Mouse (Mus musculus) thymus, postnatal 4 days (tissue): ENCODE measurements around the gene Abca12.

Experiments
- DNase-seq: peaks from one replicate; pipeline ENCODE4 v3.0.0; 2021

The Abca12 gene

GRCm38 (mm10) chr1:71414810-71415209 is at the start of gene Abca12:
TSS of gene Abca12 (minus strand) at chr1:71414910.
- no peak for DNase-seq

GRCm38 (mm10) chr1:71457961-71458360 is 43.3 kb upstream of the Abca12 start:
- DNase-seq, result no peak

GRCm38 (mm10) chr1:71447424-71447823 is 32.7 kb upstream of the Abca12 start:
- no peak for DNase-seq

- no peak for DNase-seq
These were observed 7.1 kb upstream of the Abca12 start for GRCm38 (mm10) chr1:71421741-71422333.

GRCm38 (mm10) chr1:71418467-71418866 is 3.8 kb upstream of the Abca12 start:
- no peak for DNase-seq

- DNase-seq, result no peak
These were observed 3.2 kb upstream of the Abca12 start for GRCm38 (mm10) chr1:71417951-71418350.

- no peak for DNase-seq
These were observed 626 bp downstream of the Abca12 start for GRCm38 (mm10) chr1:71414084-71414483.

GRCm38 (mm10) chr1:71413114-71413513 is 1.6 kb downstream of the Abca12 start:
- no peak for DNase-seq

GRCm38 (mm10) chr1:71407711-71408110 is 7.0 kb downstream of the Abca12 start:
- DNase-seq, result no peak

GRCm38 (mm10) chr1:71397635-71398034 is 17.1 kb downstream of the Abca12 start:
- no peak for DNase-seq

GRCm38 (mm10) chr1:71396105-71396504 is 18.6 kb downstream of the Abca12 start:
- DNase-seq, result no peak

GRCm38 (mm10) chr1:71394177-71394576 is 20.5 kb downstream of the Abca12 start:
- DNase-seq, result no peak

- DNase-seq, result no peak
These were observed 21.2 kb downstream of the Abca12 start for GRCm38 (mm10) chr1:71393489-71393888.

GRCm38 (mm10) chr1:71392463-71392862 is 22.2 kb downstream of the Abca12 start:
- DNase-seq, result no peak

GRCm38 (mm10) chr1:71386593-71386992 is 28.1 kb downstream of the Abca12 start:
- no peak for DNase-seq

GRCm38 (mm10) chr1:71384098-71384497 is 30.6 kb downstream of the Abca12 start:
- DNase-seq, result no peak

GRCm38 (mm10) chr1:71373090-71373489 is 41.6 kb downstream of the Abca12 start:
- no peak for DNase-seq

- DNase-seq, result no peak
These were observed 44.4 kb downstream of the Abca12 start for GRCm38 (mm10) chr1:71370266-71370665.

GRCm38 (mm10) chr1:71367770-71368169 is 46.9 kb downstream of the Abca12 start:
- no peak for DNase-seq

GRCm38 (mm10) chr1:71342861-71343554 is 71.7 kb downstream of the Abca12 start:
- DNase-seq, result no peak

- no peak for DNase-seq
These were observed 72.5 kb downstream of the Abca12 start for GRCm38 (mm10) chr1:71342261-71342594.

- no peak for DNase-seq
These were observed 73.1 kb downstream of the Abca12 start for GRCm38 (mm10) chr1:71341370-71342260.

- no peak for DNase-seq
These were observed 76.0 kb downstream of the Abca12 start for GRCm38 (mm10) chr1:71338548-71339340.
